Mouse (Mus musculus): ENCODE data around the gene Sit1.

The Sit1 gene

DNA sequence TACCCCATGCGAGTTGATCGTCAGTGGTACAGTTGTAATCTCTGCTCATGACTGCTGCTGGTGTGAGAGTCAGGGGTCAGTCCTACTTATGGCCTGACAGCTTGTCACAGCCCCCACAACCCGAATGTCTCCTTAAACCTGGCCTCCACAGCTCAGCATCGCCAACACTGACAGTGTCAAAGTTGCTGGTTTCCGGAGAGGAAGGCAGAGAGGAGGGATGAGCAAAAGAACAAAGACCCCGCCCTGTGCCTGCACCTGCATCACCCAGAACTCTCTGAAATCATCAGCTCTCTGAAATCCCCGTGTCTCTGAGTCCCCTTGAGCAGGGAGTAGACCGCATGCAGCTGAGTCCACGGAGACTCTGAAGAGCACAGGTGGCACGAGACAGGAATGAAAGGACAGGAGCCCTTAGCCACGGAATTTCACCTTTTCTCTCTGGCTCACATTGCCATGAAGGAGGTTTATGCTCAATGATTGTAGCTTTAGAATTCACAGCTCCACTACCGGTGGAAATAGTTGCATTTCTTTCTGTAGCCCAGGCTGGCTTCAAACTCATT lies at the start of gene Sit1:
TSS of gene Sit1 (minus strand) at position 200 of the 557 bp plus-strand sequence.
- DNase-seq (ENCODE audit: low spot score), result no peak

- DNase-seq (ENCODE audit: low spot score), result no peak
These were observed 49.7 kb upstream of the Sit1 start for GRCm38 (mm10) chr4:43533270-43533669.

- peak; percentile 56 for DNase-seq (ENCODE audit: low spot score)
These were observed 47.0 kb upstream of the Sit1 start for GRCm38 (mm10) chr4:43530581-43530980.

DNA sequence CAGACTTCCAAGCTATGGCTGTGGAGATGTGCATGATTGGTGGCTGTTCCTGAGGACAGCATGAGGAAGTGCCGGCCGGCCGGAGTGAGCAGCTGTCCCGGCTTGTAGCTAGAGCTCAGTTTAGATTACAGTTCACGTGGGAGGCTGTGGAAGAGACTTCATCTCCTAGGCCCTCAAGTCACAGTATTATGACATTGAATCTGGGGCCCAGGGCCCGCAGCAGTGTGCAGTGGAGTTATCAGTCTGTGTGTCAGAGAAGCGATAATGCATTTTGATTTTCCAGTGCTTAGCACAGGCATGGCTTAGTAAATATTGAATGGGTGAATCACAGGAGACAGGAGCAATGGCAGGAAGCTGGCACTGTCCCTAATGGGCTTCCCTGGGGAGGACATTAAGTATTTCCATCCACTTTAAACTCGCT lies 46.6 kb upstream of the Sit1 start:
- DNase-seq (ENCODE audit: low spot score), result no peak

DNA sequence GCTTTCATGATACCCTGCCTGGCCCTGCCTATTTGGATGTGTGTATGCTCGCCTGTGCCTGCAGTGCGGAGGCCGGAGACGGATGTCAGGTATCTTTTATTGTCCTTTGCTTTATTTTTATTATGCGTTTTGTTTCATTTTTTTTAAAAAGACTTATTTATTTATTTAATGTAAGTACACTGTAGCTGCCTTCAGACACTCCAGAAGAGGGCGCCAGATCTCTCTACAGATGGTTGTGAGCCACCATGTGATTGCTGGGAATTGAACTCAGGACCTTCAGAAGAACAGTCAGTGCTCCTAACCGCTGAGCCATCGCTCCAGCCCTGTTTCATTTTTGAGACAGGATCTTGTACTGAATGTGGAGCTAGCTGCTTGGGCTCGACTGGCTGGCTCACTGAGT lies 45.0 kb upstream of the Sit1 start:
- no peak for DNase-seq (ENCODE audit: low spot score)

DNA sequence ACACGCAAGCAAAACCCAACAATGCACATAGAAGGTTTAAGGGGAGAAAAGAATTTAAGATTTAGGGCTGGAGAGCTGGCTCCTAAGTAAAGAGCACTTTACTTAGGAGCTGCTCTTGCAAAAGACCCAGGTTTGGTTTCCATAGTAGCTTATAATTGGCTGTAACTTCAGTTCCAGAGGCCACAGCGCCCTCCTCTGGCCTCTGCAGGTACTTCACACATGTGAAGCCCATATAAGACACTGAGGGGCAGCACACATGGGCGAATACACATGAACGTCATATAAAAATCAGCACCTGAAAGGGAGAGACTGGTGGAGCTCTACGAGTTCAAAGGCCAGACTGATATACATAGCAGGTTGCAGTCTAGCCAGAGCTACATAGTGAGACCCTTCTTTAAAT lies 44.3 kb upstream of the Sit1 start:
- no peak for DNase-seq (ENCODE audit: low spot score)

GRCm38 (mm10) chr4:43519956-43520355 lies 36.4 kb upstream of the Sit1 start:
- DNase-seq (ENCODE audit: low spot score), result peak; percentile 85

DNA sequence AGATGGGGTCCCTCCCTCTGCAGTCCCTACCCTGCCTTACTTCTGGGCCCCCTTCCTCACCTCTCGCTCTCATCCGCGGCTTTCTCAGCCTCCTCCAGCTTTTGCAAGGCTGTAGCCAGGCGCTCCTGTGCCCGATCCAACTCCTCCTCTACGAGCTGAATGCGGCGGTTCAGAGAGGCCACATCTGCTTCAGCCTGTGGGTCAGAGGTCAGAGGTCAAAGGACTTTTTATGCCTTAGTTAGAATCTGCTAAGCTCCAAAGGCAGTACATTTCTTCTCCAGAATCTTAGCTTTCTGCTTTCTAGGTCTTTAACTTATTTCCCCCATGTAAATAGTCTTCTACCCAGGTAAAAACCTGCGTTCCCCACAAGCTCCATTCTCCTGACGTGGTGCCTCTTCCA lies 36.0 kb upstream of the Sit1 start:
- DNase-seq (ENCODE audit: low spot score), result peak; percentile 23

DNA sequence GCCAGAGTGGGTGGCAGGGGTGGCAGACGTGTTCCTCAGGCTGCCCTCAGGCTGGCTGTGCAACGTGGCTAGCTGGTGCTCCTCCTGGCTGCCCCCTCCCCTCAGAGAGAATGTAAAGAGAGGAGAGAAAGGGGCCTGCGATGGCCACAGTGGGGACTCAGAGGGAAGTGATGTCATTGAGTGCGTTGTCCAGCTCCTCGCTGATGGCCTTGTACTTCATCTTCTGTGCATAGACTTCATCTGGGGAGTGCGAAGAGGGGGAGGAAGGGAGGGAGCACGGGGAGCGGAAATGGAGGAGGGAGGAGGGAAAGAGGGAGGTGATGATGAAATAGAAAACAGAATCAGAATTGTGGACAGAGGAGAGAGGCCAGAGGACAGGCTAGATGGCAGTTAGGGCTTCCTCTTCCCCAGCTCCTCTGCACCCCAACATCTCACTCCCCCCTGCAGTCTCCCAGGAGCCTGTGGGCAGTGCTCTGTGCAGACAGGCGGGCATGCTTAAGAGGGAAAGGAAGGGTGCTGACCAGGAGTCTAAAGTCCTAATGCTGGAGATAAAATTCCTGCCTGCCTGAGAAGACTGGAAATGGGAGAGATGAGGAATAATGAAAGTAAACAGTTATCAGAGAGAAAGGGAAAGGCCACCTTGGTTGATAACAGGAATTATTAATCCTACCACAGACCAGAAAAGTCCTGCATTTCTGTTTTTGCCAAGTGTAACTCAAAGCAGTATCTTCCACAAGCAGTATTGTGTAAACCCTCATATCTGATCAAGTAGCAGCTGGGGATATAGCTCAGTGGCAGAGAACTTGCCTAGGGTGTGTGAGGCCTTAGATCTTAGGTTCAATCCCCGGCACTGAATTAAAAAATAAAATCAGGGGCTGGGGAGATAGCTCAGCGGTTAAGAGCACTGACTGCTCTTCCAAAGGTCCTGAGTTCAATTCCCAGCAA lies 32.5 kb upstream of the Sit1 start:
- DNase-seq (ENCODE audit: low spot score), result peak; percentile 12

- no peak for DNase-seq (ENCODE audit: low spot score)
These were observed 30.3 kb upstream of the Sit1 start for GRCm38 (mm10) chr4:43513791-43514190.

DNA sequence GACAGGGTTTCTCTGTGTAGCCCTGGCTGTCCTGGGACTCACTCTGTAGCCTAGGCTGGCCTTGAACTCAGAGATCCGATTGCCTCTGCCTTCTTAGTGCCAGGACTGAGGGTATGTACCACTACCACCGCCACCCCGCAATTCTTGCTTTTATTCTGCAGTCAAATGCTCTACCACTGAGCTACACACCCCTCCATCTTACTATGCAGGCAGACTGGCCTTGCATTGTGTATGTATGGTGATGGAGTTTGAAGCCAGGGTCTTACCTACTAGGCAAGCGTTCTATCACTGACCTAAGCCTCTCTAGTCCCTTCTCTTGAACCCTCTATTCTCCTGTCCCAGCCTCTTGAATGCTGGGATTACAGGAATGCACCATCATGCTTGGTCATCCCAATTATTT lies 29.8 kb upstream of the Sit1 start:
- no peak for DNase-seq (ENCODE audit: low spot score)

DNA sequence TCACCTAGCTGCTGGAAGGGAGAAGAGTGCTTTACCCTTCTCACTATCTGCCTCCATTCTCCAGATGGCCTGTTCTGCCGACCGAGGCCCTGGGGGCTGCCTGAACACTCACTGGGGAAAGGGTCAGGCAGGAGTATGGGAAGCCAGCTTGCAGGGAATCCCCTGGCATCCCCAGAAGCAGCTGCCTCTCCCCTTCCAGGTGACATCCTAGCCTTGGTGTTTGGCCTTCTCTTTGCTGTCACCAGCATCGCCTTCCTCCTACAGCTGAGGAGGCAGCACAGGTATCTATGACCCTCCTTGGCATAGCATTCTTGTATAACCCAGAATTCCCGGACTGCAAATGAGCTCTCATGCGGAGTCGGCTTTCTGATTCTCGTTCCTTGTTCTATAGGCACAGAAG lies 29.1 kb upstream of the Sit1 start:
- DNase-seq (ENCODE audit: low spot score), result no peak

- no peak for DNase-seq (ENCODE audit: low spot score)
These were observed 28.3 kb upstream of the Sit1 start for GRCm38 (mm10) chr4:43511675-43512454.

DNA sequence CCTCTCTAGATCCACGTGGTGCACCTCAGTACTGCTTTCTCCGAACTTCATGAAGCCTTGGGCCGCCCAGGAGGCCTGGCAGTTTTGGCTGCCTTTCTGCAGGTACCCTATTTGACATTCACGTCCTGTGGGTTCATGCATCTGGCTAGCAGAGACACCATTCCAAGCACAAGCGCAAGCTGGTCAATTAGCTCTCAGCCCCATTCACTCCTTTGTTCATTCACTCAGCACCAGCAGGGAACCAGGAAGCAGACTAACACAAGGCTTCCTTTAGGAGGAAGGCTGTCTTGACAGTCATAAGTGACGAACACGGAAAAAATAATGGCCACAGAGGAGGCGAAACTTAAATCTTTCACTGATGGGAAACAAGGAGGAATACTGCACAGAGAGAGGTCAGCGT lies 25.6 kb upstream of the Sit1 start:
- DNase-seq (ENCODE audit: low spot score), result no peak

- peak; percentile 36 for DNase-seq (ENCODE audit: low spot score)
These were observed 25.1 kb upstream of the Sit1 start for GRCm38 (mm10) chr4:43508666-43508997.

GRCm38 (mm10) chr4:43507938-43508665 lies 24.6 kb upstream of the Sit1 start:
- no peak for DNase-seq (ENCODE audit: low spot score)

DNA sequence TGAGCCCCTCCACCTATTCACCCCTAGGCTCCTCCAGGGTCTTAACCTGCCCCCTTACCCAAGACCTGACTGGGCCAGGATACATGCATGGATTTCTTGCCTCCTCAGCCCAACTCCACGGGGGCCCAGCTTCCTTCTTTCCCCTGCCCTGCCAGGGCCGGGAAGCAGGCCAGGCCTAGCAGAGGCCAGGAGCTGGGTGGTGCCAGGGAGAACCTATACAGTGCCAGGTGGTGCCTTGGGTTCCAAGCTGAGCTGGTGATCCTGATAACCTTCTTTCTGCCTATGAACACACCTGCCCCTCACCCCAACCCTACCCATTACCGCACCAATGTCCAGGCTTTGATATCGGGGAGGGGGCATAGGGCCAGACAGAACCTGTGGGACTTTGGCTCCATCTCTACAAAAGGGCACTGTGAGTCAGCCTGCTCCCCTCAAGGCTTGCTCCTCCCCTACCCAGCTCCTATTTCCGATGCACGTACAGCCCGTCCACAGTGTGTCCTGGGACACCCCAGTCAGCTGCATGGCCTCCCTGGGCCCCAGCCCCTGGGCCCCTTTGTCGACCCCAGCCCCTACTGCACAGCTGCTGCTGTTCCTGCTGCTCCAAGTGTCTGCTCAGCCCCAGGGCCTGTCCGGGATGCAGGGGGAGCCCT lies 23.1 kb upstream of the Sit1 start, which contains the start of gene Car9:
TSS of gene Car9 (plus strand) at position 431 of the 650 bp plus-strand sequence.
- no peak for DNase-seq (ENCODE audit: low spot score)

DNA sequence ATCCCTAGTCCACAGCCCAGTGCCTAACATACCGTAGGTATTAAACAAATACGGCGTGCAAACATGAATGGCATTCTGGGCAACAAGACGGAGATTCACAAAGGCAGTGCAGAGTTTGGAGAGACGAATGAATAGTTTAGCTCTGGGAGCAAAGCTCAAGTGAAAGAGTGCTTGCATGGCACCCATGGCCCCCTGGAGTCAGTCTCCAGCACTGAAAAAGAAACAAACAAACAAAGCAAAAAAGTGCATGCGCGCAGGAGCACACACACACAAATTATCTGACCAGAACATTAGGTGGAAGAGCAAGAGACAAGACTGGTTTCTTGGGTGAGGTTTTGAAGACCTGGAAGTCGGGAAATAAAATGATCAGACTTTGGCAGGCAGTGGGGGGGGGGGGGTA lies 22.5 kb upstream of the Sit1 start:
- DNase-seq (ENCODE audit: low spot score), result no peak

DNA sequence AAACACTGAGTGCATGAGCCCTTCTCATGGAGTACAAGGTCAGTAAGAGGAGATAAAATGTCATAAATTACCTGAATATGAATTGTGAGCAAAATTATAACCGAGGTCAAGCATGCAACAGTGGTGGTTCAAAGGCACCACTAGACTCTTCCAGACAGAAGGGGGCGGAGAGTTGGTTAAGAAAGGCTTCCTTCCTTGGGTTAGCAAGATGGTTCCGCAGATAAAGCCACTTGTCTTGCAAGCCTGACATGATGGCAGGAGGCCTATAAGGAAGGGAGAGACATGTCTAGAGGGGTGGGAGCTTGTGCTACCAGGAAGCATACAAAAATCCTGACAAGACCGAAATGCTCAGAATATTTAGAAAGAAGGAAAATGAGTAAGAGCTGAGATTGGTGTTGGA lies 20.7 kb upstream of the Sit1 start:
- no peak for DNase-seq (ENCODE audit: low spot score)

DNA sequence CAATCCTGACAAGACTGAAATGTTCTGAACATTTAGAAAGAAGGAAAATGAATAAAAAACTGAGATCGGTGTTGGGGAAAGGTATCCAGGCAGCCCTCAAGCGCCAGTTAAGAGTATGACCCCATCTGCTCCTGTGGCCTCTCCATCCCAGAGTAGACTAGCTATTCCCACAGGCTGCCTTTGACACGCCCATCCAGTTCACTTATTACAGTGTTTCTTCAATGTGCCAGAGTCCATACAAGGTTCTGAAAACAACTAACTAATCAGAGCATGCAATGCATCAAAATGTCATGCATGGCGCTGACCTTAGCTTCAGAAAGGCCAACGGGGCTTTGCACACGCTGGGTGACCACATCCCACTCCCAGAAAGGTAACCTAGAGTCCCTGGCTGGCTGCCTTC lies 20.0 kb upstream of the Sit1 start:
- DNase-seq (ENCODE audit: low spot score), result no peak

DNA sequence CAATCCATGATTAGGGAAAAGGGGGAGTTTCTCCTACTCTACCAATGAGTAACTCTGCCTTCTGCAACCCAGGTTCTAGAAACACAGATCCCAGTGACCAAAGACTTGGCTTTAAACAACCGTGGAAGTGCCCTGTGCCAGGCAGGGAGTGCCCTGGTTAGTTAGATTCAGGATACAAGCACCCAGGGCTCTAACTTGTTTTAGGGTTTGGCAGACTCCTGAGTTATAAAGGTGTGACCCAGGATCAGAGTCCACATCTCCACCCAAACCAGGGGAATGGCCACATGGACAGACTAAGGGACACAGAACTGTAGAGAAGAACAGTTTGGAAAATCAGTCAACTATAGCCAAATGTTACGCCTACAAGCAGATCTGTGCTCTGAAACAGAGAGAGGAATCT lies 19.5 kb upstream of the Sit1 start:
- DNase-seq (ENCODE audit: low spot score), result no peak

All from yolk sac, embryonic 10.5 days (tissue).